Mouse (Mus musculus) CH12.LX (cell line): ENCODE measurements at regions not wholly inside any gene's neighbourhood (a gene's known extent, or its start where the extent isn't known, plus 50 kb on each side); places are given as distances from the start of the nearest gene placed in this dataset.

ENCODE experiments used
- DNase-seq: peaks from one replicate; pipeline ENCODE4 v3.0.0-alpha.2; 2013; ENCODE audit errors: extremely low read depth
- H3K27ac ChIP-seq: 2 replicates; pipeline ENCODE4 v1.5.1; 2012; ENCODE audit warnings: low read depth, mild to moderate bottlenecking, control low read depth, moderate library complexity; ENCODE audit not compliant: insufficient read depth
- H3K27me3 ChIP-seq: replicated peaks from 2 replicates; pipeline ENCODE3; 2012; ENCODE audit warnings: inconsistent platforms
- H3K36me3 ChIP-seq, 2 experiments: replicated peaks in 1 of 2; 2 replicates each; pipeline versions ENCODE3 to v1.6.1; 2012; ENCODE audit warnings: inconsistent platforms in 1 of 2, low read length in 1 of 2, mild to moderate bottlenecking in 1 of 2, mixed read lengths in 1 of 2, moderate library complexity in 1 of 2; ENCODE audit not compliant: control insufficient read depth in 1 of 2, insufficient read depth in 1 of 2
- H3K4me1 ChIP-seq, 2 experiments: 2 replicates each; pipeline ENCODE4 v1.6.1; 2012; ENCODE audit warnings: inconsistent platforms in 1 of 2, moderate library complexity in 1 of 2; ENCODE audit not compliant: insufficient read depth in 2 of 2, control insufficient read depth in 1 of 2
- H3K4me2 ChIP-seq: 2 replicates; pipeline ENCODE4 v1.6.1; 2012; ENCODE audit warnings: low read depth, mild to moderate bottlenecking, control low read depth; ENCODE audit not compliant: poor library complexity, insufficient read depth, severe bottlenecking
- H3K4me3 ChIP-seq, 3 experiments: fragments of 150-350 bp in 1 of 3; sonication (generic) in 1 of 3; replicated peaks in 1 of 3; 2 replicates each; pipeline versions ENCODE3 to v1.5.1; 2011 to 2012; ENCODE audit warnings: low read depth in 2 of 3, low read length in 2 of 3, mild to moderate bottlenecking in 2 of 3, moderate library complexity in 2 of 3, control low read depth in 1 of 3, improper control_type of control experiment in 1 of 3, inconsistent platforms in 1 of 3, mixed read lengths in 1 of 3; ENCODE audit not compliant: poor library complexity in 1 of 3
- H3K79me2 ChIP-seq: replicated peaks from 2 replicates; pipeline ENCODE4 v1.6.1; 2012; ENCODE audit warnings: mild to moderate bottlenecking, moderate library complexity; ENCODE audit not compliant: control insufficient read depth, poor library complexity, insufficient read depth, severe bottlenecking; ENCODE audit errors: extremely low read depth
- H3K9ac ChIP-seq: 2 replicates; pipeline ENCODE4 v1.6.1; 2012; ENCODE audit warnings: low read depth, mild to moderate bottlenecking, control low read depth, moderate library complexity; ENCODE audit not compliant: insufficient read depth
- H3K9me3 ChIP-seq: replicated peaks from 2 replicates; pipeline ENCODE3; 2012; ENCODE audit warnings: low read length, inconsistent platforms, mixed read lengths
- BHLHE40 ChIP-seq: IDR thresholded peaks from 2 replicates; pipeline ENCODE4 v1.6.1; 2011; ENCODE audit warnings: mild to moderate bottlenecking, low read depth, low read length, improper control_type of control experiment
- CHD1 ChIP-seq: IDR thresholded peaks from 2 replicates; pipeline ENCODE4 v1.6.1; 2012; ENCODE audit warnings: low read depth, low read length, improper control_type of control experiment, inconsistent platforms
- CHD2 ChIP-seq: IDR thresholded peaks from 2 replicates; pipeline ENCODE4 v1.6.1; 2011; ENCODE audit warnings: low read length, improper control_type of control experiment
- ELF1 ChIP-seq: IDR thresholded peaks from 2 replicates; pipeline ENCODE4 v1.6.1; 2014; ENCODE audit warnings: low read depth, mild to moderate bottlenecking, inconsistent platforms, low read length, improper control_type of control experiment
- EP300 ChIP-seq: IDR thresholded peaks from 2 replicates; pipeline ENCODE4 v1.6.1; 2011; ENCODE audit warnings: low read length, improper control_type of control experiment
- GABPA ChIP-seq: IDR thresholded peaks from 2 replicates; pipeline ENCODE4 v1.6.1; 2012; ENCODE audit warnings: low read depth, low read length, improper control_type of control experiment, inconsistent platforms; ENCODE audit not compliant: insufficient replicate concordance
- HCFC1 ChIP-seq: IDR thresholded peaks from 2 replicates; pipeline ENCODE4 v1.6.1; 2012; ENCODE audit warnings: low read depth, mild to moderate bottlenecking, inconsistent platforms, low read length, improper control_type of control experiment
- IRF4 ChIP-seq: IDR thresholded peaks from 2 replicates; pipeline ENCODE4 v1.6.1; 2014; ENCODE audit warnings: low read depth, mild to moderate bottlenecking, inconsistent platforms, low read length, improper control_type of control experiment
- JUN ChIP-seq: IDR thresholded peaks from 2 replicates; pipeline ENCODE4 v1.6.1; 2011; ENCODE audit warnings: low read depth, mild to moderate bottlenecking, low read length, improper control_type of control experiment, moderate library complexity; ENCODE audit not compliant: insufficient read depth
- KAT2A ChIP-seq: IDR thresholded peaks from 2 replicates; pipeline ENCODE4 v1.6.1; 2012; ENCODE audit warnings: low read length, improper control_type of control experiment, inconsistent platforms; ENCODE audit not compliant: insufficient replicate concordance
- MAX ChIP-seq: IDR thresholded peaks from 2 replicates; pipeline ENCODE4 v1.6.1; 2011; ENCODE audit warnings: low read length, improper control_type of control experiment
- MEF2A ChIP-seq: IDR thresholded peaks from 2 replicates; pipeline ENCODE4 v1.6.1; 2014; ENCODE audit warnings: low read depth, mild to moderate bottlenecking, inconsistent platforms, low read length, improper control_type of control experiment, borderline replicate concordance
- NELFE ChIP-seq: IDR thresholded peaks from 2 replicates; pipeline ENCODE4 v1.6.1; 2011; ENCODE audit warnings: low read depth, low read length, improper control_type of control experiment
- PAX5 ChIP-seq: IDR thresholded peaks from 2 replicates; pipeline ENCODE4 v1.6.1; 2012; ENCODE audit warnings: low read length, inconsistent platforms, mixed read lengths
- POLR2AphosphoS2 ChIP-seq: IDR thresholded peaks from 2 replicates; pipeline ENCODE4 v1.6.1; 2011; ENCODE audit warnings: low read depth, low read length, improper control_type of control experiment
- RCOR1 ChIP-seq: conservative IDR thresholded peaks from 2 replicates; pipeline ENCODE4 v1.6.1; 2012; ENCODE audit warnings: low read depth, mild to moderate bottlenecking, inconsistent platforms, low read length, improper control_type of control experiment
- SIN3A ChIP-seq: IDR thresholded peaks from 2 replicates; pipeline ENCODE4 v1.6.1; 2012; ENCODE audit warnings: low read length, improper control_type of control experiment, inconsistent platforms
- SMC3 ChIP-seq: IDR thresholded peaks from 2 replicates; pipeline ENCODE4 v1.6.1; 2011; ENCODE audit warnings: low read depth, low read length, improper control_type of control experiment
- TCF12 ChIP-seq: IDR thresholded peaks from 2 replicates; pipeline ENCODE4 v1.6.1; 2014; ENCODE audit warnings: low read depth, mild to moderate bottlenecking, inconsistent platforms, low read length, improper control_type of control experiment
- USF2 ChIP-seq: conservative IDR thresholded peaks from 2 replicates; pipeline ENCODE4 v1.6.1; 2011; ENCODE audit warnings: low read depth, low read length, improper control_type of control experiment
- dilution Hi-C: fragments of 300-500 bp; cut with MboI; formaldehyde crosslinking; loops from 2 replicates; pipeline ENCODE4 v1.14.3; 2020; ENCODE audit warnings: low sequenced_read_pairs; ENCODE audit not compliant: extremely low pct_unique_long_range_greater_than_20kb, extremely low pct_ligation_motif_present
- in situ Hi-C: fragments of 300-500 bp; cut with MboI; formaldehyde crosslinking; loops from 3 replicates; pipeline ENCODE4 v1.14.3; 2019; ENCODE audit warnings: low sequenced_read_pairs, low pct_ligation_motif_present, low pct_unique_long_range_greater_than_20kb, mixed read lengths

DNA sequence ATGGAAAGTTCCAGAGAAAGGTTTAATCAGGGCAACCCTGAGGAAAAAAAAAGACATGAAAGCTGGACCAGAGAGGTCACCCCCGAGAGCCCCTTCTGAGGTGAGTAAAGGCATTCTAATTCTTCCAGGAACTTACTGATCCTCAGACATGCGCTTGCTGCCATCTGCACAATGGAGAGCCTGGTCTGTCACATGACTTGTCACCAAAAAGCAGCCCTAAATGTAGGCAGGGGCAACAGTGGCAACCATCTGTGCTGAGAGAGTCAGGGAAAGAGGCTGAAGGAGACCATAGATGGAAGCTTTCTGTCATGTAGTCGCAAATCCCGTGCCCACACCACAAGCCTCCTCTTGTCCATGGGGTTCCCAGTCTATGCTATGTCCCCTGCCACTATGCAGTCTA is 174.8 kb downstream of the Dcdc2c start:
- dilution Hi-C loops = no loop called here
- H3K27ac ChIP-seq = no peak overlapping the region
- no peak overlapping the region for H3K4me3 ChIP-seq
- peaks cover 0 to 23% of the 10 kb centered on the region in 2 experiments; a peak in 2 of 4 replicates for H3K4me1 ChIP-seq
- no peaks in the 10 kb centered on the region for H3K27me3 ChIP-seq
- no peaks in the 10 kb centered on the region for H3K36me3 ChIP-seq
- no peaks in the 10 kb centered on the region for H3K79me2 ChIP-seq
- in situ Hi-C loops = no loop called here
- no peak overlapping the region for H3K9ac ChIP-seq
- TF ChIP-seq HCFC1 = no peak
- TF ChIP-seq JUN = no peak
- no peak for TF ChIP-seq NELFE
- no peak for TF ChIP-seq KAT2A
- TF ChIP-seq GABPA = no peak
- no peak for TF ChIP-seq IRF4
- TF ChIP-seq ELF1 = no peak
- no peak for TF ChIP-seq POLR2AphosphoS2
- TF ChIP-seq CHD2 = no peak
- TF ChIP-seq TCF12 = no peak
- no peak for TF ChIP-seq SMC3
- no peak for TF ChIP-seq USF2
- no peak for TF ChIP-seq PAX5
- no peak for TF ChIP-seq MEF2A
- TF ChIP-seq CHD1 = no peak
- TF ChIP-seq BHLHE40 = no peak
- no peak for DNase-seq
- H3K4me2 ChIP-seq = no peak overlapping the region
- H3K9me3 ChIP-seq = no peaks in the 10 kb centered on the region

- peak; percentile 55 for DNase-seq
- Histone ChIP-seq H3K4me2 (no peak overlapping the region), H3K36me3 (no peaks in the 10 kb centered on the region)
- TF ChIP-seq MAX (no peak), CHD2 (no peak), SIN3A (no peak), EP300 (no peak), RCOR1 (no peak)
- TF ChIP-seq, all 38 proteins: peak for 0
- Histone ChIP-seq H3K27ac (no peak overlapping the region), H3K4me1 (peaks cover 0 to 23% of the 10 kb centered on the region in 2 experiments; a peak in 2 of 4 replicates), H3K9me3 (no peaks in the 10 kb centered on the region), H3K79me2 (no peaks in the 10 kb centered on the region), H3K27me3 (no peaks in the 10 kb centered on the region), H3K4me3 (no peak overlapping the region), H3K9ac (no peak overlapping the region)
- dilution Hi-C loops (no loop called here), in situ Hi-C loops (no loop called here)
Measured at GRCm38 (mm10) chr12:28376770-28377169, 175.4 kb downstream of the Dcdc2c start.
